Mouse (Mus musculus) kidney, embryonic 14.5 days (tissue): Measurements from ENCODE around the gene Rmi2. TPM values are rescaled to one million over a fixed set of nuclear protein-coding genes. Genes with fewer than 3 reads are reported as not detected.
A peak's percentile ranks its signal among the peaks of the same experiment; 100 is the strongest.

Experiments used
- ATAC-seq: fragments of 200-750 bp; cut with Nextera tagmentation; 2 replicates; pipeline ENCODE4 v1.8.0; 2017; ENCODE audit warnings: moderate number of reproducible peaks, mild to moderate bottlenecking, moderate TSS enrichment, moderate library complexity; ENCODE audit not compliant: low FRiP score, low TSS enrichment
- H3K27ac ChIP-seq: fragments of 300-500 bp; sonication (generic); 2 replicates; pipeline ENCODE4 v1.5.1; 2014; ENCODE audit warnings: low read depth, mild to moderate bottlenecking, low read length, moderate library complexity, mixed read lengths
- H3K27me3 ChIP-seq: fragments of 300-500 bp; sonication (generic); 2 replicates; pipeline ENCODE4 v1.6.1; 2014; ENCODE audit warnings: mild to moderate bottlenecking, low read length; ENCODE audit not compliant: control insufficient read depth, insufficient read depth
- H3K36me3 ChIP-seq: fragments of 300-500 bp; sonication (generic); 2 replicates; pipeline ENCODE4 v1.6.1; 2014; ENCODE audit warnings: low read length, mixed read lengths; ENCODE audit not compliant: control insufficient read depth, insufficient read depth
- H3K4me1 ChIP-seq: fragments of 300-500 bp; sonication (generic); 2 replicates; pipeline ENCODE4 v1.6.1; 2014; ENCODE audit warnings: low read length, mixed read lengths; ENCODE audit not compliant: control insufficient read depth, insufficient read depth
- H3K4me2 ChIP-seq: fragments of 300-500 bp; sonication (generic); replicated peaks from 2 replicates; pipeline ENCODE4 v1.6.1; 2014; ENCODE audit warnings: low read depth, mild to moderate bottlenecking, low read length
- H3K4me3 ChIP-seq: fragments of 300-500 bp; sonication (generic); 2 replicates; pipeline ENCODE4 v1.5.1; 2014; ENCODE audit warnings: mild to moderate bottlenecking, low read length
- H3K9ac ChIP-seq: fragments of 300-500 bp; sonication (generic); 2 replicates; pipeline ENCODE4 v1.6.1; 2014; ENCODE audit warnings: low read depth, mild to moderate bottlenecking, low read length, moderate library complexity
- H3K9me3 ChIP-seq: fragments of 300-500 bp; sonication (generic); 2 replicates; pipeline ENCODE4 v1.6.1; 2016; ENCODE audit warnings: low read length; ENCODE audit not compliant: control insufficient read depth
- WGBS: fragments of 180-500 bp; shearing (Covaris S2); extraction: QIAGEN DNeasy Blood & Tissue Kit; methylation state at CpG from one replicate; pipeline ENCODE4 v1.1.7; 2014; 5-methylcytosine and 5-hydroxymethylcytosine counted together
- polyA plus RNA-seq: library from polyadenylated mRNA; unstranded; fragments of >200 nt; fragmentation: Nextera tagmentation; extraction: Ambion mirVana; gene quantifications from 2 replicates; pipeline ENCODE4 v1.2.1, GENCODE M21; 2014

Rmi2 gene
- polyA plus RNA-seq, 1 experiment from 2014 or later = 6.2 TPM

- Histone ChIP-seq H3K27me3 (no peaks in the 10 kb centered on the region), H3K4me1 (no peaks in the 10 kb centered on the region), H3K36me3 (no peaks in the 10 kb centered on the region), H3K4me3 (no peak overlapping the region), H3K9me3 (no peaks in the 10 kb centered on the region), H3K4me2 (no peak overlapping the region), H3K9ac (no peak overlapping the region), H3K27ac (no peak overlapping the region)
- ATAC-seq = no peak
- WGBS = 71% methylated on average over 4 of the region's 4 CpGs
Observed at GRCm38 (mm10) chr16:10893161-10893560, 58.3 kb downstream of the Rmi2 start.

GRCm38 (mm10) chr16:10895906-10896305 lies 61.0 kb downstream of the Rmi2 start:
- 85% methylated on average over 3 of the region's 3 CpGs for WGBS
- H3K4me1 ChIP-seq = no peaks in the 10 kb centered on the region

GRCm38 (mm10) chr16:10897372-10897771 lies 62.5 kb downstream of the Rmi2 start:
- Histone ChIP-seq H3K9me3 (no peaks in the 10 kb centered on the region), H3K36me3 (no peaks in the 10 kb centered on the region), H3K27ac (no peak overlapping the region), H3K4me3 (no peak overlapping the region), H3K9ac (no peak overlapping the region), H3K27me3 (no peaks in the 10 kb centered on the region), H3K4me2 (no peak overlapping the region), H3K4me1 (no peaks in the 10 kb centered on the region)
- WGBS = 30% methylated on average over 6 of the region's 6 CpGs
- ATAC-seq = no peak

More at GRCm38 (mm10) chr16:10895906-10896305, 61.0 kb downstream of the Rmi2 start:
- ATAC-seq = no peak
- no peaks in the 10 kb centered on the region for H3K27me3 ChIP-seq
- no peak overlapping the region for H3K4me3 ChIP-seq
- no peak overlapping the region for H3K4me2 ChIP-seq
- no peak overlapping the region for H3K9ac ChIP-seq
- no peak overlapping the region for H3K27ac ChIP-seq
- no peaks in the 10 kb centered on the region for H3K9me3 ChIP-seq
- no peaks in the 10 kb centered on the region for H3K36me3 ChIP-seq

GRCm38 (mm10) chr16:10900736-10901135 lies 65.9 kb downstream of the Rmi2 start:
- Histone ChIP-seq H3K36me3 (no peaks in the 10 kb centered on the region), H3K4me2 (no peak overlapping the region), H3K27ac (no peak overlapping the region), H3K27me3 (no peaks in the 10 kb centered on the region), H3K4me1 (0 out of 2 replicates have a peak, but pooled peaks cover 3% of the 10 kb centered on the region), H3K9me3 (no peaks in the 10 kb centered on the region), H3K9ac (no peak overlapping the region), H3K4me3 (no peak overlapping the region)
- ATAC-seq = no peak
- 89% methylated on average over 1 of the region's 1 CpGs for WGBS

GRCm38 (mm10) chr16:10901956-10902355 lies 67.1 kb downstream of the Rmi2 start:
- Histone ChIP-seq H3K9me3 (no peaks in the 10 kb centered on the region), H3K4me2 (no peak overlapping the region)
- 67% methylated on average over 2 of the region's 2 CpGs for WGBS

GRCm38 (mm10) chr16:10902849-10903248 lies 68.0 kb downstream of the Rmi2 start:
- Histone ChIP-seq H3K9ac (no peak overlapping the region), H3K36me3 (no peaks in the 10 kb centered on the region), H3K4me2 (no peak overlapping the region), H3K4me1 (0 out of 2 replicates have a peak, but pooled peaks cover 4% of the 10 kb centered on the region), H3K4me3 (no peak overlapping the region), H3K27me3 (no peaks in the 10 kb centered on the region), H3K9me3 (no peaks in the 10 kb centered on the region), H3K27ac (no peak overlapping the region)
- no peak for ATAC-seq
- WGBS = 54% methylated on average over 5 of the region's 5 CpGs

More at GRCm38 (mm10) chr16:10901956-10902355, 67.1 kb downstream of the Rmi2 start:
- peak; percentile 16; the same call in 1 of the 2 replicates for ATAC-seq
- Histone ChIP-seq H3K36me3 (no peaks in the 10 kb centered on the region), H3K9ac (no peak overlapping the region), H3K27ac (no peak overlapping the region), H3K4me3 (no peak overlapping the region), H3K27me3 (no peaks in the 10 kb centered on the region), H3K4me1 (0 out of 2 replicates have a peak, but pooled peaks cover 4% of the 10 kb centered on the region)

- Histone ChIP-seq H3K27me3 (no peaks in the 10 kb centered on the region), H3K9me3 (no peaks in the 10 kb centered on the region), H3K4me1 (0 out of 2 replicates have a peak, but pooled peaks cover 4% of the 10 kb centered on the region), H3K4me3 (no peak overlapping the region), H3K4me2 (no peak overlapping the region), H3K27ac (no peak overlapping the region), H3K9ac (no peak overlapping the region), H3K36me3 (no peaks in the 10 kb centered on the region)
- WGBS = 45% methylated on average over 5 of the region's 5 CpGs
- 0 out of 2 replicates have a peak, but pooled peaks have one; percentile 56 for ATAC-seq
Observed at GRCm38 (mm10) chr16:10905661-10906113, 70.8 kb downstream of the Rmi2 start.

- Histone ChIP-seq H3K27ac (no peak overlapping the region), H3K9me3 (no peaks in the 10 kb centered on the region), H3K4me1 (0 out of 2 replicates have a peak, but pooled peaks cover 3% of the 10 kb centered on the region), H3K4me3 (no peak overlapping the region), H3K36me3 (no peaks in the 10 kb centered on the region), H3K4me2 (no peak overlapping the region), H3K27me3 (no peaks in the 10 kb centered on the region), H3K9ac (no peak overlapping the region)
- no peak for ATAC-seq
- 77% methylated on average over 7 of the region's 7 CpGs for WGBS
Observed at GRCm38 (mm10) chr16:10910541-10910940, 75.7 kb downstream of the Rmi2 start.

GRCm38 (mm10) chr16:10911061-10911460 lies 76.2 kb downstream of the Rmi2 start:
- no peaks in the 10 kb centered on the region for H3K9me3 ChIP-seq
- ATAC-seq = no peak
- no peak overlapping the region for H3K4me3 ChIP-seq
- H3K27me3 ChIP-seq = no peaks in the 10 kb centered on the region
- H3K4me1 ChIP-seq = no peaks in the 10 kb centered on the region
- no peak overlapping the region for H3K9ac ChIP-seq
- no peak overlapping the region for H3K4me2 ChIP-seq
- no peak overlapping the region for H3K27ac ChIP-seq
- WGBS = 91% methylated on average over 2 of the region's 2 CpGs
- no peaks in the 10 kb centered on the region for H3K36me3 ChIP-seq
